Mouse (Mus musculus) lung, postnatal 0 days (tissue): Measurements from ENCODE around the gene Polr2h.

ENCODE experiments used
- CTCF ChIP-seq: IDR thresholded peaks from 2 replicates; pipeline ENCODE4 v1.5.1; 2016; ENCODE audit warnings: antibody characterized with exemption, mild to moderate bottlenecking
- EP300 ChIP-seq: IDR thresholded peaks from 2 replicates; pipeline ENCODE4 v1.6.1; 2016; ENCODE audit warnings: antibody characterized with exemption, mild to moderate bottlenecking, control low read depth

DNA sequence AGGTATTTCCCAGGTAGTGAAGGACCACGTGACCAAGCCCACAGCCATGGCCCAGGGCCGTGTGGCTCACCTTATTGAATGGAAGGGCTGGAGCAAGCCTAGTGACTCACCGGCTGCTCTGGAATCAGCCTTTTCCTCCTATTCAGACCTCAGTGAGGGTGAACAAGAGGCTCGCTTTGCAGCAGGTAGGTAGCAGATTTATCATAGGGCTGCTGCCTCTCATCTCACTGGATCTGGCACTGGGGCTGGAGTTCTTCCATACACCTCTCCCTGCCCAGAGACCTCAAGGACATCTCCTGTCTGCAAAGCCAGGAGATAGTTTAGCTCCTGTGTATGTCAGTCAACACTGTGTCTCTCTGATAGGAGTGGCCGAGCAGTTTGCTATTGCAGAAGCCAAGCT is 18.2 kb upstream of the Polr2h start:
- TF ChIP-seq CTCF (no peak), EP300 (no peak)
